Mouse (Mus musculus): ENCODE results near the gene Tmprss12.
"Not testable (repeated sequence)": the region's sequence is repeated elsewhere in the genome, so short reads cannot be mapped to it uniquely, and the experiment has no call there.

Tmprss12 gene

GRCm38 (mm10) chr15:100273791-100274308 lies 6.8 kb upstream of the Tmprss12 start:
- not testable (repeated sequence) for DNase-seq (ENCODE audit: low read depth, low spot score)

- DNase-seq (ENCODE audit: low read depth, low spot score): no peak
Measured at GRCm38 (mm10) chr15:100274790-100275559, 5.7 kb upstream of the Tmprss12 start.

- DNase-seq (ENCODE audit: low read depth, low spot score): no peak
Measured at GRCm38 (mm10) chr15:100276403-100276802, 4.2 kb upstream of the Tmprss12 start.

DNA sequence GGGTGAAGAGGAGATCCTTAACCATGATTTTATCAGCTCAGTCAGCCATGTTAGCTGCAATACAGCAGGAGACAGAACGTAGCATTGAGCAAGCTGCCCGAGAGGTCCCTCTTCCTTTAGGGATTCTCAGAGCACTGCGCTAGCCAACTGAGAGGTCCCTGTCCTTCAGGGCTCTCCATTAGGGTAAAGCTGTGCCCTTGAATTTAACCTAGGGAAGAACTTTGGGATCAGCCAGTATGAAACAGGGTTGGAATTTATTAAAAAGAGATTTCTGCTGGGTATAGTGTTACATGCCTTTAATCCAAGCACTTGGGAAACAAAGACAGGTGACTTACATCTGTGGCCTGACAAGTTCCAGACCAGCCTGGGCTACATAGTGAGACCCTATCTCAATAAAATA lies 3.1 kb upstream of the Tmprss12 start:
- DNase-seq (ENCODE audit: low read depth, low spot score): no peak

GRCm38 (mm10) chr15:100288980-100289379 lies 8.3 kb downstream of the Tmprss12 start:
- no peak for DNase-seq (ENCODE audit: low read depth, low spot score)

DNA sequence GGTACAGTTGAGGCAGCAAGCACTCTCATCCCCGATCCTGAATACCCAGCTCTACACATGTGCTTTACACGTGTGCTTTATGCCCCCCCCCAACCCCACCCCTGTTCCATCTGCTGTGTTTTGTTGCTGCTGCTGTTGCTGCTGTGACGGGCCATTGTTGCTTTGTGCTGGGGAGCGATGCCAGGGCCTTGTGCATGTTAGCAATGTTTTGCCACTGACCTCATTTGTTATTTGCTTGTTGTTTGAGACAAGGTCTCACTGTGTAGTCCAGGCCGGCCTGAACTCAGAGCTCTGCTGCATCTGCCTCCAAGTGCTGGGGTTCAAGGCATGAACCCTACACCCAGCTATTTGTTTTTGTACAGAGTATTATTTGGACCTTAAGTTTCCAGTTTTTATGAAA lies 10.2 kb downstream of the Tmprss12 start:
- no peak for DNase-seq (ENCODE audit: low read depth, low spot score)

DNA sequence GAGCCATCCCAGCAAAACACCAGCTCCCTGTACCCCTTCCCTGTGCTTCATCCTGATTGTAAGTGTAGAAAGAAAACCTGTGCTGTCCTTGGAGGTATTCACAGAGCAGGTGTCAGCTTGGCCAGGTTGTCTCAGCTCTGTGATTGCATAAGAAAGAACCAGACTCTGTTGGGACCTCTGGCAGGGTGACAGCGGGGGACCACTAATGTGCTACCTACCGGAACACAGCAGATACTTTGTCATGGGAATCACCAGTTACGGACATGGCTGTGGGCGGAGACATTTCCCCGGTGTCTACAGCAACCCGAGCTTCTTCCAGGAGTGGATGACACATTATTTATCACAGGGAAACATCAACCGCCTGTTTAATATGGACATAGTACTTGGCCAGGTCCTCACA lies 11.7 kb downstream of the Tmprss12 start:
- no peak for DNase-seq (ENCODE audit: low read depth, low spot score)

DNA sequence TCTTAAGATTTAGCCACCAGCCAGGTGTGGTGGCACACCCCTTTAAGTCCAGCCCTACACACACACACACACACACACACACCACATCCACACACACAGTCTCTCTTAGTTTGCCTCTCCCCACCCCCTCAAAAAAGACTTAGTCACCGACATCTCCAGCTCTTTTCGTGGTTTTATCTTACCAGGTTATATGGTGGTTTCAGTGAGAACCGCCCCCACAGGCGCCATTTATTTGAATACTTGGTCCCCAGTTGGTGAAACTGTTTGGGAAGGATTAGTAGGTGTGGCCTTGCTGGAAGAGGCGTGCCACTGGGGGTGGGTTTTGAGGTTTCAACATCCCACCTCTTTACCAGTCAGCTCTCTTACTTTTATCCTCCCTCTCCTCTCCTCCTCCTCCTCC lies 17.2 kb downstream of the Tmprss12 start:
- no peak for DNase-seq (ENCODE audit: low read depth, low spot score)

DNA sequence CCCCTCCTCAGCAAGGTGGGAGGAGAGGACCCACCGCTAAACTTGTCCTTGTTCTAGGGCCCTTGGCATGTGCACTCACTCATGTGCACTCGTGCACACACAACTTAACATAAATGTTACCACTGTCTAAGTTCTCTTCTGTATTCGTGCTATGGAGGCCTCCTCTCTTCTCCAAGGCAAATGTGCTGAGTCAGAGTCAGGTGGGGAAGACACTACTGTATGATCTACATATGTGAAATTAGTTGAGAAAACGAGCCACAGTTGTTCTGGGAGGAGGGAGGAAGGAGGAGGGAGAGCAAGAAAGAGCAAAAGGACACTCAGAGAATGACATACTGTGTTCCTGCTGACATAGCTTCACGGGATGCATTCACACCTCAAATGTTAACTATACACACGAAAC lies 19.9 kb downstream of the Tmprss12 start:
- DNase-seq (ENCODE audit: low read depth, low spot score): no peak

- no peak for DNase-seq (ENCODE audit: low read depth, low spot score)
Measured at GRCm38 (mm10) chr15:100301556-100301955, 20.9 kb downstream of the Tmprss12 start.

- DNase-seq (ENCODE audit: low read depth, low spot score): no peak
Measured at GRCm38 (mm10) chr15:100303428-100304018, 22.9 kb downstream of the Tmprss12 start.

- no peak for DNase-seq (ENCODE audit: low read depth, low spot score)
Measured at GRCm38 (mm10) chr15:100304019-100304991, 23.7 kb downstream of the Tmprss12 start, which contains the start of gene Mettl7a1. TSS of gene Mettl7a1 (plus strand) at chr15:100304140.

- no peak for DNase-seq (ENCODE audit: low read depth, low spot score)
Measured at GRCm38 (mm10) chr15:100306201-100306600, 25.6 kb downstream of the Tmprss12 start.

GRCm38 (mm10) chr15:100307438-100308096 lies 26.9 kb downstream of the Tmprss12 start:
- not testable (repeated sequence) for DNase-seq (ENCODE audit: low read depth, low spot score)

DNA sequence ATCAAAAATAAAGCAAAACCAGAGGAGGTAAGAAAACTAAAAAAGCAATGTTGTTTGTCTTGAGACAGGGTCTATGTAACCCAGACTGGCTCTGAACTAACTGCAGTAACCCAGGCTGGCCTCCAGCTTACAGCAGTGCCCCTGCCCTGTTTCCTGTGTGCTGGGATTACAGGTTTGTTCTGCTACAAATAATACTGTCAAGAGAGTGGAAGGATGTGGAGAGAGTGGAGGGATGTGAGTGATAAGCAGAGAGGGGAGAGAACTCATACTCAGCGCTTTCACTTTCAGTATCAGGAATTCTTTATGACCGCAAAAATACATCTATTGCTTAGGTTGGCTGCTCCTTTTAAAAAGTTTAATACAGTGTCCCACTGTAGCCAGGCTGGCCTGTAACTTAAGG lies 31.7 kb downstream of the Tmprss12 start:
- no peak for DNase-seq (ENCODE audit: low read depth, low spot score)

DNA sequence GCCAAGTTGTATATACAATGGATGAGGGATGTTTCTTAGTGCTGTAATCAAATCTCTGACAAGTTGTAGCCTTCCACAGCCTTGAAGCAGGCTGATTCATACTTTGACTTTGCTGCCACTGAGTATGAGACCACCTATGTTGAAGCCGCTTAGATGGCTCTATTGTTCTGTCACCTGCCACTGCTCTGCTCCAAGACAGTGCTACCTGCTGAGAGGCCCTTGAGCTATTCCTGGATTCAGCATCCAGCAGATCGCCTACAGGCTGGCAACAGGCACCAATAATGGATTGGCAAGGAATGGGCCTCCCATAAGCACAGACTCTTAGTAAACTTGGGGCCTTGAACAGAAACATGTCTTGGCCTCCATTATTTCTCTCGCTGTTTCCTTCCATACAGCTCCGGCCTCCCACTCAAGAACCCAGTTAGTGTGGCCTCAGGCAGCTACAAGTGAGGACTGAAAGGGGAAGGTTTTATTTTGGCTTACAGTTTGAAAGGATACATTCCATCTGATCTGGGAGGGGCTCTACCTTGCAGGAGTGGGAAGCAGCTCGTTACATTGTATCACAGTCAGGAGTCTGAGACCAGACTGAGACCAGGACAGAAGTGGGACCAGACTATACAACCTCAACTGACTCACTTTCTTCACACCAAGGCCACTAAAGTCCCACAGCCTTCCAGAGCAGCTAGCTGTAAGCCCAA lies 34.0 kb downstream of the Tmprss12 start:
- no peak for DNase-seq (ENCODE audit: low read depth, low spot score)

DNA sequence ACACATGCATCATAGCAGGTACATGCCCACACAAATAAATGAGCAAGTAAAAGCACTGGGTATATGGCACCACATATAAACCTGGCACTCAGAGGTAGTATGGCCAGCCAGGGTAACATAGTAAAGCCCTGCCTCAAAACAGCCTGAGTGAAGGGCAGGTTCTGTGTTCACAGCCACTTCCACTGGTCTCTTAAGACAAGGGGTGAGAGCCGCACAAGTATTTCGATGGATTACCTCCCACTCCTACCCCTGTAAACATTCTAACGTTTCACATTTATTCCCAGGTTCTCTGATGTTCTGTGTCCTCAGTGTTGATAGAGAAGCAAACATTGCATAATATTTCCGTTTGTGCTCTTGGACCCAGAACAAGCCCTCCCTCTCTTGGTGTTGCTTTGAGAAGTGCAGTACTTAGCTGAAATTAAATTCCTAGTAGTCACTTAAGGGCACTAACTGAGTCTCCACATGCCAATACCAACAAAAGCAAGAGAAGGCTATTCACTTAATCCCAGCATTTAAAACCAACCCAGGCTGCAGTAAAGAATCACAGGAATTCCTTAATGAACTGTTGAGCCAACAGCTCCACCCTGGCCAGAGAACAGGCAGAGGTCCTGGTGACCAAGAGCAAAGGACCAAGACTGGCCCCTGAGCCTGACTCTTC lies 37.5 kb downstream of the Tmprss12 start:
- not testable (repeated sequence) for DNase-seq (ENCODE audit: low read depth, low spot score)

- DNase-seq (ENCODE audit: low read depth, low spot score): no peak
Measured at GRCm38 (mm10) chr15:100319884-100320283, 39.2 kb downstream of the Tmprss12 start.

DNA sequence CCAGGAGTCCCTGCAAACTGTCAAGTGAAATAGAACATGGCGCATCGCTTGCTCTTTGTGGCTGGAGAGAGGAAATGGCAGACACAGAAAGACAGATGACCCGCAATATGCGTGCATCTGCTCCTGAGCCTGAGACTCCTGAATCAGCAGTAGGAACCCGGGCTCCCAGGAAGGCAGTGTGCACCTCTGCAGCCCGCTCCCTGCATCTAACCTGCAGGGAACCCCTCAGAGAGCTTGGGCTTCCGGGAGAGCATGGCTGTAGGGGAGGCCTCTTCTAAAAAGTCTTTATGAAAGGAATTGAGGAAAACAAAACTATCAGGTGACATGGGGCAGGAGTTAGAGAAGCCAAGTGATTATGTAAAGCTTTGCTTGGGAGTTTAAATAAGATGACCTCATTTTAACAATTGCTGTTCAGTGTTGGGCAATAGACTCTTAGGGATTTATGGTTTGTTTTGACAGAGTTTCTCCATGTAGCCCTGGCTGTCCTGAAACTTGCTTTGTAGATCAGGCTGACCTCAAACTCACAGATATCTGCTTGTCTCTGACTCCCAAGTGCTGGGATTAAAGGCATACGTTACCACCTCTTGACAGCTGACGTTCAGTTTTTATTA lies 39.8 kb downstream of the Tmprss12 start:
- no peak for DNase-seq (ENCODE audit: low read depth, low spot score)

DNA sequence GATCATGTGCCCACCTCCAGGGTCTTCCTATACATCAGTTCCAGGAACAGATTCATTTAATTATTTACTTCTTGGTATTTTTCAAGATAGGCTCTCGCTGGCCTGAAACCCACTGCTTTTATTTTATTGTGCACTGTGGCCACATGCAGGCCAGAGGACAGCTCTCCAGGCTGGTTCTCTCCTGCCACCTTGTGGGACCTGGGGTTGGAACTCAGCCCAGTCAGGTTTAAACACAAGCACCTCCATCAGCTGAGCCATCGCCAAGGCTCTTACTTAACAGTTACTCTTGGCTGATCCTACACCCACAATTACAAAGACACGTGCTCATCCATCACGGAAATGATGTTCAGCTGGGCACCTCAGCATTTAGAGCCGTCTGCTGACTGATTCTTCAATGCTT lies 40.5 kb downstream of the Tmprss12 start:
- DNase-seq (ENCODE audit: low read depth, low spot score): no peak

Data from WW6 (cell line).